Mouse (Mus musculus) adrenal gland (tissue): Measurements from ENCODE around the gene Pth2.

Experiments
- intact Hi-C: fragments of 180-260 bp; cut with DNase I; formaldehyde crosslinking; loops from one replicate; pipeline ENCODE4 v1.15.1; 2025
- long read RNA-seq, 2 experiments: library from polyadenylated mRNA; unstranded; transcript quantifications; one replicate each; pipeline ENCODE4 v2.0.0; 2020; ENCODE audit warnings: borderline replicate concordance in 1 of 2; ENCODE audit not compliant: insufficient replicate concordance in 1 of 2

The Pth2 gene
- long read RNA-seq, experiment 1: 0 reads
- long read RNA-seq, experiment 2: 0 reads

DNA sequence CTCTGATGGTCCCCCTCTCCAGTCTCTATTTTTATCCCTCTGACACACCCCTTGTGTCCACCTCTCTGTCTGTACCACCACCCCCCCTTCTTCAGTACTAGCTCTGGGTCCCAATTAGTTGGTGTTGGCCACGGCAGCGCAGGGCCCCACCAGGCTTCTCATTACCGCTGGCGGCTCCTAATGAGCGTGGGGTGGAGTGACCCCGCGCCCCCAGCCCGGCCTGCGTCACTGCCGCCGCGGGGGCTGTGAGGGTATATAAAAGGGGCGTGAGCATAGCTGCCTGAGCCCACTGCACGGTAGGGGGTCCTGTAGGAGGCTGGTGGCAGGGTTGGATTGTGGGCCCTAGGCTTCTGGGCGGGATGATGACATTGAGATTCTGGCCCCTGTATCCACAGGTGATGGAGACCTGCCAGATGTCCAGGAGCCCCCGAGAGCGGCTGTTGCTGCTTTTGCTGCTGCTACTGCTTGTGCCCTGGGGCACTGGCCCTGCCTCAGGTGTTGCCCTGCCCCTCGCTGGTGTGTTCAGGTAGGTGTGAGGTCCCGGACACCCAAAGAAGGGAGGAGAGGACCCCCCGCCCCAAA is at the start of gene Pth2:
TSS of gene Pth2 (plus strand) at position 100 of the 582 bp plus-strand sequence.
- intact Hi-C loops: no loop called here

- intact Hi-C loops: no loop called here
Observed at GRCm38 (mm10) chr7:45131850-45132249, 48.9 kb upstream of the Pth2 start.

DNA sequence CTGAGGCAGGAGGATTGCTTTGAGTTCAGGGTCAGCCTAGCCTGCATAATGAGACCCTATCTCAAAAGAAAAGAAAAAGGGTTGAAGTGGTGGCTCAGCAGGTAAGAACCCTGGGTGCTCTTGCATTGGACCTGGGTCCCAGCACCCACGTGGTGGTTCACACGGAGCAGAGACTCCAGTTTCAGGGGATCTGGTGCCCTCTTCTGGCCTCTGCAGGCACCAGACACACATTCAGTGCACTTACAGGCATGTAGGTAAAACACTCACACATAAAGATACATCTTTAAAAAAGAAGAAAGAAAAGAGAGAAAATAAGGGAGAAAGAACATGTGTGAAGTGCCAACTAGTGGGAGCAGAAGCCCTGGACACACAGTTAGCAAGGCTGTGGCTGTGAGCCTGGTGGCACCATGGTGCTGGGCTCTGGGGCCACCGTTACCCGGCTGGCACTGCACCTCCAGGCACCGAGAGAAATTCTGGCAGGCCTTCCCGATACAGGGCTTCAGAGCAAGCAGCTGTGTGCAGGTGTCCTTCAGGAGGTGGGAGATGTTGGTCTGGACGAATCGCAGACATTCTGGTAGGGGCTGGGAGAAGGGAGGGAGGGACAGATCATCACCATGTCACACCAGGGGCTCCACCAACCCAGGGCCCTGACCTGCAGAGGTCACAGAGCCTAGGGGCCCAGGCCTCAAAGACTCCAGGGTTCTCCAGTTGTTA is 47.2 kb upstream of the Pth2 start:
- intact Hi-C loops: no loop called here

GRCm38 (mm10) chr7:45134544-45135026 is 46.2 kb upstream of the Pth2 start:
- intact Hi-C loops: no loop called here

DNA sequence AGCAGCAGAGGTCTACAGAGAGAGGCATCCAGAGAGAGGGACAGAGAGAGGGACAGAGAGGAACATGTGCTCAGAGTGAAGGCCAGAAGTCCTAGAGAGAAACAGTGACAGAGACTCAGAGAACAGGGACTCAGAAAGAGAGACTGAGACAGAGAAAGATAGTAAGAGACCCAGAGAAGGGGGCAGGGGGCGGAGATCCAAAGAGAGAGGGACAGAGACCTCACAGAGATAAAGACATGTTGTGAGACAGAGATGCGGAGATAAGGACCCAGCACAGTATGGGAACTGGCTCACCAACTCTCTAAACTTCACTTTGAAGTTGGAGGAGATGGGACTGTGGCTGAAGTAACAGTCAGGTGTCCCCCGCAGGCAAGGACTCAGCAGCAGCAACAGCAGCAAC is 45.4 kb upstream of the Pth2 start:
- intact Hi-C loops: no loop called here

DNA sequence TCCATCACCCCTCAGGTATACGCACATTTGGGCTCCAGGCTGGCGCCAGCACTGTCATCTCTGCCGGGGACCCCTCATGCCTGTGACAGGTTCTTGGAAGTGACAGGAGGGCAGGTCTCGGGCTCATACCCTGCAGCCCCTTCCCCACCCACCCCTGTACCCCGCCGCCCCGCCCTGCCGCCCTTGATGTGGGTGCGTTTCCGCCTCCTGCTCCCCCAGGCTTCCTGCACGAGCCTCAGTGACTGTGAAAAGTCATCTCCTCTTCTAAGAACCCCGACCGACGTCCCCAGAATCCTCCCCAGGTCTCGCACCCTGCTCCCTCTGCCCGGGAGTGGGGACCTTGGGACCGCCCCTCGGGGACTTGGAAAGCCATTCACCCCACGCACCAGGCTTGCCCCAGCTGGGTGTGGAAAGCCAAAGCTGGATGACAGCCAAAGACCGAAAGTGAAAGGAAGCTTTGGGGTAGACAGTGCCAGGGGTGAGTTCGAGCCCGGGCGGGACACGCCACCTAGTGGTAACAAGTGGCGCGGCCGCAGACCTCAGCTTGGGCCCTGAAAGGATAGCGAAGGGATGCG is 44.7 kb upstream of the Pth2 start, which contains the start of the genes Gm45713 and Flt3l:
TSS of gene Gm45713 (minus strand) at position 239 of the 575 bp plus-strand sequence.
TSS of gene Flt3l (minus strand) at position 440 of the 575 bp plus-strand sequence.
- intact Hi-C loops: loop anchor here (1.0 kb wide), 1 partner anchor 56 kb away; no protein-coding TSS in a partner anchor

- intact Hi-C loops: no loop called here
Observed at GRCm38 (mm10) chr7:45137171-45138006, 43.4 kb upstream of the Pth2 start.

DNA sequence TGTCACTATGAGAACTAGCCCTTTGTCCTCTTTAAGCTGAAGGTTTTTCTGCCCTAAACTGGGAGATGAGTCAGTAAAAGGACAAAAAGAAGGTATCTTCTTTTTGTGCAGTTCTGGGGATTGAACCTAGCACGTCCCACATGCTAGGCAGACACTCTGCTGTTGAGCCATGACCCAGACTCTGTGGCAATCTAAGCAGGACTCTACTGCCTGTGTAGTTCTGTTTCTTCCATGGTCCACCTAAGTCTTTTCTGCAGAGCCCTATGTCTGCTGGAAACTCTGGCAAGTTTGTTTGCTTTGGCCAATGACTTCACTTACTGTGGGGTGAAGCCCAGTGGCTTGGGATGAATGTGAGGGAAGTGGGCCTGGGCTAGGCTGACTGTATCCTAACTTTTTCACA is 42.4 kb upstream of the Pth2 start:
- intact Hi-C loops: no loop called here

DNA sequence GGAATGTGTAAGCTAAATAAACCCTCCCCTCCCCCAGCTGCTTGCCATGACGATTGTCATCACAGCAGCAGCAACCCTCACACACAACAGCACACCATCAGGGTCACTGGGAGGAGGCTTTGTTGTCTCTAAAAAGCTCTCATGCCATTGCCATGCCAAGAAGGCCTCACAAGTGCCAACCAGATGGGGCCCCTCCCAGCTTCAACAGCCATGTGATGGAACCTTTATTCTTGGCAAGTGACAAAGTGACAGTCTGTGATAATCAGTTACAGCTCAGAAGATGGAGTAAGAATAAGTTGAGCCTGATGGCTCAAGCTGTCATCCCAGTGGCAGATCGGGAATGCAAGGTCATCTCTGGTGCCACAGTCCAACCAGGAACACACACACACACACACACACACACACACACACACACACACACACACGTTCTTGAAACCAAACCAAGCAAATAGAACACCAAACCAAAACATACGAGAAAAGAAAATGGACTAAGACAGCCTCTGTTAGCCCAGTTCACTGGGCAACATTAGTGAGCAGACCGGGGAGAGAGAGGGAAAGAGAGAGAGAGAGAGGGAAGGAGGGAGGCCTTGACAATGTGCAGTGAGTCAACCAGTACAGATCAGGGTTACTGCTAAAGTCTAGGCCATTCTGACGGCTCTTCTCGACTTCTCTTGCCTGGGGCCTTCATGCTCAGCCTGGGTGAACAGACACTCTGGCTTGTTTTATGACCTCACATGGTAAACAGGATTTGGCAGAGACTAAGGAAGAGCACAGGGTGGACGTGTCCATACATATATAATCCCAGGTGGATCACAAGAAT is 40.7 kb upstream of the Pth2 start:
- intact Hi-C loops: no loop called here

- intact Hi-C loops: no loop called here
Observed at GRCm38 (mm10) chr7:45141319-45141718, 39.5 kb upstream of the Pth2 start.

DNA sequence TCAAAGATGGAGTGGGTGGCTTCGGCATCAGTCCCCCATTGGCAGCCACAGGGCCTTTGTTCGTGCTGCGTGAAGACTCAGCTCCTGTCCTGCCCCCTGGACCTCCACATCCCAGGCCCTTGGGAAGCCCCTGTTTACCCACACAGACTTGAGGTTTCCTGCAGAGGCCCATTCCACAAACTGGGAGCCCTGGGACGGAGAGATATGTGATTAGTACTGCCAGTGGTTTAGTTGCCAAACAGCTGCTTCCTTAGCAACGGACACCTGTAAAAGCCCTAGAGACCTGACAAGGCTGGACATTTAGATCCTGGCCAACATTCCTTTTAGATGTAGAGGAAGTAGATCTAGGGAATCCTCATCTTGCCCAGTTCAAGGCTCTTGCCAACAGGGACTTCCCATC is 38.9 kb upstream of the Pth2 start:
- intact Hi-C loops: no loop called here

GRCm38 (mm10) chr7:45144368-45145174 is 36.2 kb upstream of the Pth2 start:
- intact Hi-C loops: no loop called here

- intact Hi-C loops: no loop called here
Observed at GRCm38 (mm10) chr7:45145460-45145859, 35.3 kb upstream of the Pth2 start.

- intact Hi-C loops: no loop called here
Observed at GRCm38 (mm10) chr7:45147267-45147666, 33.5 kb upstream of the Pth2 start.

DNA sequence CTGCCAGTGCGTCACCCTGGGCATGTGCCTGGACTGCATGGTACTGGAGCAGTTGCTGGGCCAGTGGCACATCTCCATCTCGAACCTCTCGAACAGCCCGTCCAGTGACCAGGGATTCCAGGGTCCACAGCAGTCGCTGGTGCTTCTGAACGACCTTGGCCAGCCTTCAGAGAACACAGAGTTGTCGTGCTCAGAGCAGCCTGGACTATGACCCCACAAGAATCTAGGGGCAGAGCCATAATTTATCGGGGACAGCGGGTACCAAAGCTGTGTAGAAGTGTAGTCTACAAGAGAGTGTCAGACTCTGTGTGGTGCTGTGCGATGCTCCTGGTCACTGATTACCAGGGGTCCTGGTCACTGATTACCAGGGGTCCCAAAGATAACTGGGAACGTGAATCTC is 32.9 kb upstream of the Pth2 start:
- intact Hi-C loops: no loop called here

DNA sequence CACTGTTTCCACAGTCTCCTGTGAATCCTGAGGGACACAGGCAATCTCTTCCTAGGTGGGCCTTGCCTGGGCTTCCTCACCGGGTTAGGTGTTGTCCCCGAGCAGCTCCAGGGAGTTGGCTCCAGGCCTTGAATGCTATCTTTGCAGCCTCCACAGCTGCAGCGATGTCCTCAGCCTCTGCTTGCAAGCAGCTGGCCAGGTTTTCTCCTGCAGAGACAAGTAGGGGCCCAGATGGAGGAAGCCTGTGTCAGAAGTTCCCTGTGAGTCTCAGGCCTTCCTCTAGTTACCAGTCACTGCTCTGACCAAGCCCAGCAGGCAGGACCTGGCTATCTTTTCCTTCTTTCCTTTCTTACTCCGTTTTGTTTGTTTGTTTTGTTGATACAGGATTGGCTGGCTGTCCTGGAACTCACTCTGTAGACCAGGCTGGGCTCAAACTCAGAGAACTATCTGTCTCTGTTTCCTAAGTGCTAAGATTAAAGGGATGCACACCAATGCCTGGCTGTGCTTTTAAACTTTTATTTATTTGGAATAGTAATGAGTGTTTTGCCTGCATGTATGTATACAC is 32.2 kb upstream of the Pth2 start:
- intact Hi-C loops: no loop called here

DNA sequence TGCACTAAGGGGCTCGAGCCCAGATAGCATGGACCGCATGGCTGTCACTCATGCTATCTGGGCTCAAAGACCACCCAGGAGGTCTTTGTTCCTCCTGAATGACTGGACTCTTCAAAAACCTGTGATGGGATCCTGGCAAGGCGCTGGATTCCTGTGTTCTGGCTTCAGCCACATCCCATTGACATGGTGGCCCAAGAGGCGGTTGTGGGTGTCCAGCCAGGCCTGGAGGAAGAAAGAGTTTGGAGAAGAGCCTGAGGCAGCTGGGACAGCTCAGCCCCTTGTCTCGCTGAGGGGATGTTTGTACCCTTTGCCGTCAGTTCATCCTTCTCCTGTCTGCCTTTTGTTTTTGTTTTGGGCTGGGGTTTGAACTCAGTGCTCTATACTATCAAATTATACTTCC is 31.2 kb upstream of the Pth2 start:
- intact Hi-C loops: no loop called here

DNA sequence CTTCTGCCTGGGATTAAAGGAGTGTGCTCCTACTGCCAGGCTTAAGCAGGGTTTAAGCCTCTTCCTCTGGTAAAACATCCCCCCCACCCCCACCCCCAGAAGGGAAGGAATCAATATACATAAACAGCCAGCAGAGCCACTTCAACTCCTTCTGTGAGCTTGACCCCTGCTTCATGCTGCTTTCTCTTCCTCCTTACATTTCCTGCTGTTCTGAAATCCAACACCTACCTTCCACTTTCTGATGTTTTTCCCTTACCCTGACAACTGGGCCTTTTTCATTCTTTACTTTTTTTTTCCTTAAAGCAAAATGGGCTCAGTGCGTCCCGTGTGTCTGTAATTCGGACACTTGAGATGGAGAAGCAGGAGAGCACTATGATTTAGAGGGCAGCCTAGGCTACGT is 30.5 kb upstream of the Pth2 start:
- intact Hi-C loops: no loop called here

DNA sequence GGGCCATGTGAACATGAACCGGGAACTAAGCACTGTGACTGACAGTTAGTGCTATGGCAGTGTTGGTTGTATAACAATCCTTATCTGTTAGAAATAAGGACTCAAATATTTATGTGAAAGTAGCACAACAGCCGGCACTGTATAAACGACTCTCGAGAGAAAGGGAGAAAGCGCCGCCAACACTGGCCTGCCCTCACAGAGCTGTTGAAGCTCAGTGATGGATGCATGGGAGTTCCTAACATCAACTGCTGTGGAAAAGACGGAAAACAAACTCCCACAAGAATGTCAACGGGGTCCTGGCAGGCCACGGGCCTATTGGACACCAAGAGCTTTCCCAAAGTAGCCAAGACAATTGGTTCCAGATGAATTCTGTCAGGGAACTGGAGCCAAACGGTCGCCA is 29.5 kb upstream of the Pth2 start:
- intact Hi-C loops: no loop called here
